Mouse (Mus musculus): ENCODE results near the gene Ube2l3. TPM values are rescaled to one million over a fixed set of nuclear protein-coding genes. Genes with fewer than 3 reads are reported as not detected.
"Not testable (repeated sequence)": the region's sequence is repeated elsewhere in the genome, so short reads cannot be mapped to it uniquely, and the experiment has no call there.

Ube2l3 gene
- polyA plus RNA-seq, 1 experiment, result 73.6 TPM

GRCm38 (mm10) chr16:17175765-17176164, 26.7 kb downstream of the Ube2l3 start:
- H3K27ac ChIP-seq (ENCODE audit: insufficient read depth, low read depth, low read length), result no peak overlapping the region
- H3K27me3 ChIP-seq (replicated peaks; ENCODE audit: control insufficient read depth, insufficient read depth, low read length), result no peaks in the 10 kb centered on the region
- TF ChIP-seq CTCF (conservative IDR thresholded peaks at IDR 0.05; ENCODE audit: insufficient read depth, insufficient read length, low read depth, low read length), result no peak
- TF ChIP-seq POLR2A (IDR thresholded peaks at IDR 0.05; ENCODE audit: low read depth, low read length), result no peak
- peak; percentile 17 for DNase-seq
- WGBS, result 70% methylated on average over 2 of the region's 2 CpGs
- H3K4me3 ChIP-seq (ENCODE audit: insufficient read depth, low read depth, low read length), result no peak overlapping the region
- H3K36me3 ChIP-seq (ENCODE audit: control insufficient read depth, insufficient read depth, low read length), result peaks cover 4% of the 10 kb centered on the region
- 0 out of 2 replicates have a peak, but pooled peaks cover under 1% of the 10 kb centered on the region for H3K4me1 ChIP-seq (ENCODE audit: control insufficient read depth, insufficient read depth, low read length)

GRCm38 (mm10) chr16:17168049-17168448, 34.4 kb downstream of the Ube2l3 start:
- no peak overlapping the region for H3K27ac ChIP-seq (ENCODE audit: insufficient read depth, low read depth, low read length)
- no peak for DNase-seq
- H3K27me3 ChIP-seq (replicated peaks; ENCODE audit: control insufficient read depth, insufficient read depth, low read length), result no peaks in the 10 kb centered on the region
- 73% methylated on average over 5 of the region's 5 CpGs for WGBS
- TF ChIP-seq POLR2A (IDR thresholded peaks at IDR 0.05; ENCODE audit: low read depth, low read length) (no peak), CTCF (conservative IDR thresholded peaks at IDR 0.05; ENCODE audit: insufficient read depth, insufficient read length, low read depth, low read length) (no peak)
- peaks cover 3% of the 10 kb centered on the region for H3K36me3 ChIP-seq (ENCODE audit: control insufficient read depth, insufficient read depth, low read length)
- peaks cover 6% of the 10 kb centered on the region; the same call in 1 of the 2 replicates for H3K4me1 ChIP-seq (ENCODE audit: control insufficient read depth, insufficient read depth, low read length)
- H3K4me3 ChIP-seq (ENCODE audit: insufficient read depth, low read depth, low read length), result no peak overlapping the region

- Histone ChIP-seq H3K27me3 (replicated peaks; ENCODE audit: control insufficient read depth, insufficient read depth, low read length) (no peaks in the 10 kb centered on the region), H3K27ac (ENCODE audit: insufficient read depth, low read depth, low read length) (no peak overlapping the region), H3K36me3 (ENCODE audit: control insufficient read depth, insufficient read depth, low read length) (no peaks in the 10 kb centered on the region), H3K4me3 (ENCODE audit: insufficient read depth, low read depth, low read length) (no peak overlapping the region), H3K4me1 (ENCODE audit: control insufficient read depth, insufficient read depth, low read length) (peaks cover 6% of the 10 kb centered on the region; the same call in 1 of the 2 replicates)
- TF ChIP-seq CTCF (conservative IDR thresholded peaks at IDR 0.05; ENCODE audit: insufficient read depth, insufficient read length, low read depth, low read length) (no peak), POLR2A (IDR thresholded peaks at IDR 0.05; ENCODE audit: low read depth, low read length) (no peak)
- peak; percentile 46 for DNase-seq
These were observed 35.3 kb downstream of the Ube2l3 start for GRCm38 (mm10) chr16:17167179-17167578.

- not testable (repeated sequence) for H3K4me3 ChIP-seq (ENCODE audit: insufficient read depth, low read depth, low read length); H3K4me1 ChIP-seq (ENCODE audit: control insufficient read depth, insufficient read depth, low read length); DNase-seq; H3K36me3 ChIP-seq (ENCODE audit: control insufficient read depth, insufficient read depth, low read length); H3K27me3 ChIP-seq (replicated peaks; ENCODE audit: control insufficient read depth, insufficient read depth, low read length); H3K27ac ChIP-seq (ENCODE audit: insufficient read depth, low read depth, low read length)
- WGBS, result 76% methylated on average over 1 of the region's 1 CpGs
These were observed 37.0 kb downstream of the Ube2l3 start for GRCm38 (mm10) chr16:17165478-17165877.

- Histone ChIP-seq H3K27me3 (replicated peaks; ENCODE audit: control insufficient read depth, insufficient read depth, low read length) (no peaks in the 10 kb centered on the region), H3K27ac (ENCODE audit: insufficient read depth, low read depth, low read length) (no peak overlapping the region), H3K4me3 (ENCODE audit: insufficient read depth, low read depth, low read length) (no peak overlapping the region), H3K36me3 (ENCODE audit: control insufficient read depth, insufficient read depth, low read length) (no peaks in the 10 kb centered on the region; the same call in 1 of the 2 replicates), H3K4me1 (ENCODE audit: control insufficient read depth, insufficient read depth, low read length) (peaks cover 11% of the 10 kb centered on the region; the same call in 1 of the 2 replicates)
- 78% methylated on average over 2 of the region's 2 CpGs for WGBS
- no peak for TF ChIP-seq CTCF (conservative IDR thresholded peaks at IDR 0.05; ENCODE audit: insufficient read depth, insufficient read length, low read depth, low read length)
- TF ChIP-seq POLR2A (IDR thresholded peaks at IDR 0.05; ENCODE audit: low read depth, low read length), result no peak
- peak; percentile 17 for DNase-seq
These were observed 48.1 kb downstream of the Ube2l3 start for GRCm38 (mm10) chr16:17154346-17154745.

GRCm38 (mm10) chr16:17151874-17152273, 50.6 kb downstream of the Ube2l3 start:
- no peak for TF ChIP-seq POLR2A (IDR thresholded peaks at IDR 0.05; ENCODE audit: low read depth, low read length)
- no peak for TF ChIP-seq CTCF (conservative IDR thresholded peaks at IDR 0.05; ENCODE audit: insufficient read depth, insufficient read length, low read depth, low read length)
- DNase-seq, result no peak
- H3K27ac ChIP-seq (ENCODE audit: insufficient read depth, low read depth, low read length), result no peak overlapping the region
- WGBS, result 95% methylated on average over 4 of the region's 4 CpGs
- H3K4me3 ChIP-seq (ENCODE audit: insufficient read depth, low read depth, low read length), result no peak overlapping the region
- H3K4me1 ChIP-seq (ENCODE audit: control insufficient read depth, insufficient read depth, low read length), result peaks cover 11% of the 10 kb centered on the region; the same call in 1 of the 2 replicates
- no peaks in the 10 kb centered on the region for H3K27me3 ChIP-seq (replicated peaks; ENCODE audit: control insufficient read depth, insufficient read depth, low read length)
- no peaks in the 10 kb centered on the region; the same call in 1 of the 2 replicates for H3K36me3 ChIP-seq (ENCODE audit: control insufficient read depth, insufficient read depth, low read length)

- H3K27ac ChIP-seq (ENCODE audit: insufficient read depth, low read depth, low read length), result no peak overlapping the region
- no peak overlapping the region for H3K4me3 ChIP-seq (ENCODE audit: insufficient read depth, low read depth, low read length)
- TF ChIP-seq CTCF (conservative IDR thresholded peaks at IDR 0.05; ENCODE audit: insufficient read depth, insufficient read length, low read depth, low read length) (no peak), POLR2A (IDR thresholded peaks at IDR 0.05; ENCODE audit: low read depth, low read length) (no peak)
- WGBS, result 53% methylated on average over 7 of the region's 7 CpGs
- peak; percentile 75 for DNase-seq
- no peaks in the 10 kb centered on the region; the same call in 1 of the 2 replicates for H3K36me3 ChIP-seq (ENCODE audit: control insufficient read depth, insufficient read depth, low read length)
- peaks cover 11% of the 10 kb centered on the region; the same call in 1 of the 2 replicates for H3K4me1 ChIP-seq (ENCODE audit: control insufficient read depth, insufficient read depth, low read length)
- H3K27me3 ChIP-seq (replicated peaks; ENCODE audit: control insufficient read depth, insufficient read depth, low read length), result no peaks in the 10 kb centered on the region
These were observed 51.8 kb downstream of the Ube2l3 start for GRCm38 (mm10) chr16:17150520-17151258.

All from kidney, adult 2 months (tissue).